8 mouse cellular contexts compared by ENCODE assay signal in genomic region chrX:7319089-7319721, GRCm38 (mm10). TPM values are rescaled to one million over a fixed set of nuclear protein-coding genes. Genes with fewer than 3 reads are reported as not detected.
DNase-seq lines count a peak whose midpoint lies in the region; ATAC-seq lines count a peak whose summit lies in the region.

Clcn5 (minus strand) TSS chrX:7319358.

- peak within 1 kb of the TSS; percentile 77 for H3K9ac ChIP-seq in hindbrain, embryonic 13.5 days

- 20% methylated on average over 43 of the region's 43 CpGs for WGBS in hindbrain, embryonic 13.5 days

- peak; percentile 97 for DNase-seq in NIH3T3 (ENCODE audit: low read depth)
- peak; percentile 96 to 98 for DNase-seq in cerebellum, postnatal 10 days
- DNase-seq in frontal cortex, postnatal 14 days (ENCODE audit: low spot score in 2 of 2): peak; percentile 91 to 95
- peak; percentile 74 to 82 for DNase-seq in layer of hippocampus, postnatal 25 days (ENCODE audit: extremely low spot score in 1 of 2, low spot score in 1 of 2)
- DNase-seq in lung, postnatal 25 days (ENCODE audit: low spot score): peak; percentile 96
- DNase-seq in retina, embryonic 14.5 days (ENCODE audit: low spot score): peak; percentile 94
- DNase-seq in thymus, postnatal 4 days: peak; percentile 95

- no peaks in the 10 kb centered on the region for H3K36me3 ChIP-seq in hindbrain, embryonic 13.5 days

- peak within 1 kb of the TSS; percentile 54 for H3K4me2 ChIP-seq in hindbrain, embryonic 13.5 days

- H3K9me3 ChIP-seq in hindbrain, embryonic 13.5 days: no peaks in the 10 kb centered on the region

- peak; percentile 97 for ATAC-seq in hindbrain, embryonic 13.5 days (ENCODE audit: low FRiP score)

- H3K27ac ChIP-seq in hindbrain, embryonic 13.5 days: peak within 1 kb of the TSS; percentile 92

- peak within 1 kb of the TSS; percentile 54 for H3K4me3 ChIP-seq in hindbrain, embryonic 13.5 days

- no peaks in the 10 kb centered on the region for H3K27me3 ChIP-seq in hindbrain, embryonic 13.5 days

- H3K4me1 ChIP-seq in hindbrain, embryonic 13.5 days (replicated peaks): 0 out of 2 replicates have a peak, but pooled peaks cover 7% of the 10 kb centered on the region

RNA-seq across cellular contexts. Expression of gene Clcn5, which starts in this region (rescaled TPM):
- 7.5 and 7.6 TPM in 2 replicates for polyA plus RNA-seq in hindbrain, embryonic 13.5 days (2015; fragmentation: Nextera tagmentation; extraction: Ambion mirVana)
- 1 to 10 TPM; 8.3 to 8.4 TPM for total RNA-seq in layer of hippocampus, postnatal 25 days (2021)

Comparison
In these comparisons a context has a peak if more than half of its experiments do, and no peak if none do; other contexts are left out.
1. Peak in every context shown above with its lines: DNase-seq, ATAC-seq, H3K4me3 ChIP-seq and H3K27ac ChIP-seq.